Mouse (Mus musculus) cortical plate, adult 2 months (tissue): ENCODE measurements around the gene Mdh2. TPM values are rescaled to one million over a fixed set of nuclear protein-coding genes. Genes with fewer than 3 reads are reported as not detected.
A peak's percentile ranks its signal among the peaks of the same experiment; 100 is the strongest.

Experiments used
- H3K27ac ChIP-seq: fragments of 200-500 bp; 2 replicates; pipeline ENCODE4 v1.5.1; 2012; ENCODE audit warnings: low read length, control low read depth, inconsistent platforms; ENCODE audit not compliant: insufficient read depth
- H3K4me1 ChIP-seq: fragments of 200-500 bp; 2 replicates; pipeline ENCODE4 v1.6.1; 2011; ENCODE audit warnings: low read length; ENCODE audit not compliant: control insufficient read depth, insufficient read depth
- H3K4me3 ChIP-seq: fragments of 200-500 bp; 2 replicates; pipeline ENCODE4 v1.5.1; 2011; ENCODE audit warnings: mild to moderate bottlenecking, low read length, control low read depth; ENCODE audit not compliant: insufficient read depth
- CTCF ChIP-seq: fragments of 200-500 bp; IDR thresholded peaks from 2 replicates; pipeline ENCODE4 v1.5.1; 2011; ENCODE audit warnings: mild to moderate bottlenecking, control low read depth, low read length; ENCODE audit not compliant: insufficient read depth; ENCODE audit errors: extremely low read depth
- POLR2A ChIP-seq: fragments of 200-500 bp; IDR thresholded peaks from 2 replicates; pipeline ENCODE4 v1.6.1; 2011; ENCODE audit warnings: mild to moderate bottlenecking, low read length, control low read depth; ENCODE audit not compliant: insufficient read depth; ENCODE audit errors: extremely low read depth
- polyA plus RNA-seq: library from polyadenylated mRNA; depleted of rRNA; stranded (reverse); fragments of >200 nt; gene quantifications from 2 replicates; pipeline ENCODE4 v1.2.3, GENCODE M21; 2012

The Mdh2 gene
- polyA plus RNA-seq, 1 experiment, result 499 TPM

DNA sequence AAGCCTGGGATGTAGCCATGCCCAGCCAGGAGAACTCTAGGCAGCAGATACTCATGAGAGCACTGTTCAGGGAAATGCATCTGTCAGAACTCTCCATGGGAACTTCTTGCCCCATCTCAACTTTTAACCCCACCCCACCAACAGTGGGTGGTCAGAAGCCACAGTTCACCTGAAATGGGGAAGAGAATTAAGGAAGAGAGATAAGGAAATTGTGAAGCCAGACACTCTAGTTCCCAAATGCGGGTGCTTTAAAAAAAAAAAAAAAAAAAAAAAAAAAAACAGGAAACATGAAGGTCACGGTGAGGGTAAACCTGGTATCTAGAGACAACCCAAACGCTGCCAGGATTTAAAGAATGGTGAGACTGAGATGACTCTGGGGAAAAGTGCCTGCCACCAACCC is 5.8 kb upstream of the Mdh2 start:
- H3K4me3 ChIP-seq, result no peak overlapping the region
- no peak for TF ChIP-seq CTCF
- TF ChIP-seq POLR2A, result no peak
- H3K4me1 ChIP-seq, result peaks cover 1% of the 10 kb centered on the region; the same call in 1 of the 2 replicates
- H3K27ac ChIP-seq, result no peak overlapping the region

DNA sequence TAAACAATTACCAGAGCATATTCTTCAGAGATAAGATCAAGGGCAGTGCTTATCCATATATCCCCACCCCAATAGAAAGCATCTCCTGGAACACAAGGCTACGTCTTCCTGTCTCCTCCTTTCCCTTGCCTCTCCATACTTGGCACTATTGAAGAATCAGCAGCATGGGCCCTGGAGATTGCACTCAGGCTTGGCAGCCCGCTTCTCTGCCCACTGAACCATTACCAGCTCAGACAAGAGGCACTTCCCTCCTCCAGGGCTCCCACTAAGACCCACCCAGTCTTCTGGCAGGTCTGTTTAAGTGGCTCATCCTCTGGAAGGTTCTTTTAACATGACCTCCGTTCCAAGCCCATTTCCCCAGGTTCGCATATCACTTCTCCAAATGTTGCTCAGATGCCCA is 1.7 kb upstream of the Mdh2 start:
- H3K4me3 ChIP-seq, result no peak overlapping the region
- peaks cover 5% of the 10 kb centered on the region; the same call in 1 of the 2 replicates for H3K4me1 ChIP-seq
- no peak overlapping the region for H3K27ac ChIP-seq
- no peak for TF ChIP-seq CTCF
- no peak for TF ChIP-seq POLR2A

DNA sequence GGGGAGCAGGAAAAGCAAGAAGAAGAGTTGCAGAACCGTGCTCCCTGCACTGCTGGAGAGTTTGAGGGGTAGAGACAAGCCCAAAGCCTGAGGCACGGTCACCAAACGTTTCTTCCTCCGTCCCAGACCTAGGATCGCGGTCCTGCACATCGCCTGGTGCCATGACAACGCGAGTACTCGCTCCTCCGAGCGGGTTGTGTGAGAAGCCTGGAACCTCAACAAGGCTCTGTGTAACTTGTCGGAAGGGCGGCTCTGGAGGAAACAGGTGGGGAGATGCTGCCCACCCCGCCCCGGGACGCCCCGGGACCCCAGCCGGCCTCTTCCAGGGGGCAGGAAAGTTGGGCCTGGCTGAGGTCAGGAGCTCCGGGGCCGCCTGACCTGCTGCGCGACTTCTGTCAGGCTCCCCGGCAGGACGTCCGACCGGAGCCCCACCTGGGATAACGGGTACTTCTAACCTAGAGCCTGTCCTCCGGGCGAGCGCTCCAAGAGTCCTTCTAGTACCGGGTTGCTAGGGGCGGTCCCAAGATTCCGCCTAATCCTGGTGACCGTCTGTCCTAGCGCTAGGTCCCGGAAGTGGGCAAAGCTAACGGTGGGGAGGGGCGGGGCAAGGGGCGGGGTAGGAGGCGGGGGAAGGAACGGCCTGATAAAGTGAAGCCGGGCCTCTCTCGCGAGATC is 347 bp upstream of the Mdh2 start, which contains the start of gene Styxl1:
Styxl1 (minus strand) TSS at position 590 of the 675 bp plus-strand sequence.
- TF ChIP-seq POLR2A (no peak), CTCF (no peak)
- H3K4me1 ChIP-seq, result peaks cover 5% of the 10 kb centered on the region; the same call in 1 of the 2 replicates
- peak within 1 kb of the TSS; percentile 92 for H3K4me3 ChIP-seq
- peak within 1 kb of the TSS; percentile 84 for H3K27ac ChIP-seq

DNA sequence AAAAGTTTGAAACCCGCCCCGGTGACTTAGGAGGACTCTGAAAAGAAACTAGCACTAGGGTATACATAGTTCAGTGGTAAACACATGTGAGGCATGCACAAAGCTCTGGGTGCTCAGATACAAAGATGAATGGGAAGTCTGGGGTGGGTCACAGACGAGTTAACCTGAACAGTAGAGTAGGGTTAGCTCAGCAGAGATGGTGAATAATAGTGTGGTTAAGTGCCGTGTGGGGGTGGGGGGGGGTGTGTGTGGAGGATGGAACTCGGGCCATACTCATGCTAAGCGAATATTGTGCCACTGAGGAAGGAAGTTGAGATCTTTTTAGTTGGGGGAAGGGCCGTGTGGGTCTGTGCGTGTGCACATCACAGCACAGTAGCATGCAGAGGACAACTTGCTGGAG is 2.1 kb downstream of the Mdh2 start:
- no peak for TF ChIP-seq CTCF
- H3K4me3 ChIP-seq, result no peak overlapping the region
- peaks cover 5% of the 10 kb centered on the region; the same call in 1 of the 2 replicates for H3K4me1 ChIP-seq
- no peak overlapping the region for H3K27ac ChIP-seq

DNA sequence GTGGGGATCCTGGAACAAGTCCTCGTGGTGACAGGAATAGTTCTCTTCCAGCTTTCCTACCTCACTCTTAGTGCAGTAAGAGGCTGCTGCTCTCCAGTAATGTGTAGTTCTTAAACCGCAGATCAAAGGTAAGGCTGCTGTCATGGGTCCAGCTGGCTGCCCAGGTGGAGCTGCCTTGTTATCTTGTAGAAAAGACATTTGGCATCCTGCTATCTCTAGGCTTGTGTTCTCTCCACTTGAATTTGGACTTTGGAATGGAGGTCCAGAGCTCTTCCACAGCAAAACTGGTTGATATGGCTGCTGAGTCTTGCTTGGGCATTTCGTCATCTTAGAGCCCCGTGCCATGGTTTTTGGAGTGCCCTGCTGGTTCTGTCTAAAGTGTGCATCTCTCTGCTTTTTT is 4.6 kb downstream of the Mdh2 start:
- Histone ChIP-seq H3K4me1 (peaks cover 3% of the 10 kb centered on the region; the same call in 1 of the 2 replicates), H3K27ac (no peak overlapping the region), H3K4me3 (no peak overlapping the region)
- TF ChIP-seq CTCF (no peak), POLR2A (no peak)

DNA sequence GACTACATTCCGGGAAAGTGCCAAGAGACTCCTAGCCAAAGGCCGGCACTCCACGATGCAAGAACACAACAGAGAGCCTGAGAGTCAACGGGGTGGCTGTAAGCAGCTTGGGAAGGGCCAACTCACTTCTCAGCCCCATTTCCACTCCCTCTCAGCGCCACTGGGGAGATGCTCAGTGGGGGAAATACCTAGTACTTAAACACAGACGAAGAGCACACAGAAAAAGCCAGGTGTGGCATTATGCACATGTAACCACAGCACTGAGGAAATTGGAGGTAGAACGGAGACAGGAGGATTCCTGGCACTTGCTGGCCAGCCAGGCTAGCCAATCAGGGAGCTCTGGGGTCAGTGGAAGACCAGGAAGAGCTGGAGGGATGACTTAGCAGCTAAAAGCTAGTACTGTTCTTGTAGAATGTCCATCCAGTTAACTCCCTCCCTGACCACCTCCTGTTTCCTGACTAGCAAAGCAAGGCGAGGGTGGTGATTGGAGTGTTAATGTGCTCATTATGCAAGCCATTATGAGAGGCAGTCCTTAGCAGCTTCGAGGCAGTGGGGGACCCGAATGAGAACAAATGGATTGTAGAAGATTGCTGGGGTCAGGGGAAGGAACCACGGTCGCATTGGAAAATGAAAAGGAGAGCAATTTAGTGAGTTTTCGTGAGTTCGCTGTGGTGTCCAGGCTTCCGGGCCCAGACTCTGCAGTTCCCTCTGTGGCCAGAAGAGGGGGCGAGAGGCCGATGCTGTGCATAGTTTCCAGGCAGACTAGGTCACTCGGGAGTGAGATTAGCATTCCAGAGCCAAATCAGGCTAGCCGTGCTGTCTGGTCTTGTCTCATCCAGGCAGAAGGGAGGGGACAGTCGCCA is 15.9 kb downstream of the Mdh2 start:
- Histone ChIP-seq H3K4me3 (0 out of 2 replicates have a peak overlapping the region, but pooled peaks have one; percentile 2), H3K27ac (no peak overlapping the region)
- TF ChIP-seq CTCF (peak; percentile 94), POLR2A (no peak)

DNA sequence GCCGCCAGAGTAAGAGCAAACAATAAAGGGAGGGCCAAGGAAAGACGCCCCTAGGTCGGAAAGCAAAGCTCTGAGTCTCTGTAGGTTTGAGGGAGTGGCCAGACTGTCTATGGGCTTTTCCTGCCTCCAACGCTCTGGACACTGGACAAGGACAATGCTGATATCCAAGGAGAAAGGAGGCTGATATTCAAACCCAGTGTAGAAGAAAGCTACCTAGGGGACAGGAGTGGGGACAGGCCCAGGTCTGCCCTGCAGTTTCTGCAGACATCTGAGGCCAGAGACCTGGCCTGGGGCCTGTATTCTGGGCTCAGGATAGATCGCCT is 16.5 kb downstream of the Mdh2 start:
- no peaks in the 10 kb centered on the region for H3K4me1 ChIP-seq
- no peak for TF ChIP-seq POLR2A
- TF ChIP-seq CTCF, result no peak
- no peak overlapping the region for H3K4me3 ChIP-seq
- H3K27ac ChIP-seq, result no peak overlapping the region

More for the DNA sequence above, 15.9 kb downstream of the Mdh2 start:
- H3K4me1 ChIP-seq, result no peaks in the 10 kb centered on the region

DNA sequence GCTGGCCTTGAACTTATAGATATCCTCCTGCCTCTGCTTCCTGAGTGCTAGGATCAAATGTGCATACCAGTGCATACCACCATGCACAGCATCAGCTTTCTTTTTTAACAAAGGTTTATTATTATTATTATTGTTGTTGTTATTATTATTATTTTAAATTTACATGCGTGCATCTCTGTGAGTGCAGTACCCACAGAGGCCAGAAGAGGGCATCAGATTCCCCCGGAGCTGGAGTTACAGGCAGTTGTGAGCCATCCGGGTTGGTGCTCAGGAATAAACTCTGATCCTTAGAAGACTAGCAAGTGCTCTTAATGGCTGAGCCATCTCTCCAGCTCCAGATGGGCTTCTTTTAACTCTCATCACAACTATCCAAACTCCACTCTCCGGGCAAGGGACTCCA is 21.5 kb downstream of the Mdh2 start:
- H3K27ac ChIP-seq, result no peak overlapping the region
- no peak for TF ChIP-seq POLR2A
- TF ChIP-seq CTCF, result peak; percentile 35; the same call in 1 of the 2 replicates
- H3K4me3 ChIP-seq, result no peak overlapping the region
- no peaks in the 10 kb centered on the region; the same call in 1 of the 2 replicates for H3K4me1 ChIP-seq

DNA sequence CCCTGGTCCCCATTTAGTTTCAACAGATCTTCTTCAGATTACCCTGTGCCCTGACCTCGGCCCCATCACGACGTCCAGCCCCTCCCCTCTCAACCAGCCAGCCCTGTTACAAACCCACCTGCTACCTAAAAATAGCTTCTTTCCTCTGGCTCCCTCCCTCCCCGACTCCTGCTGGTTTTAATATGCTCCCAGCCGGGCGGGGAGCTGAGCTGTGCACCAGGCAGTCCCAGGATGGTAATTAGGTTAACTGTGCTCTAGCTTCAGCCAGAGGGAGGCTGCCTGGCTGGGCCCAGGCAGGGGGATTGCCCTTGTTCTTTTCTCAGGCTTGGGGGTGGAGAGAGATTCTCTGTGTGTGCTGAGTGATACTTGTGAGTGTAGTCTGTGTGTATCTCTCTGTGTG is 22.6 kb downstream of the Mdh2 start:
- no peak for TF ChIP-seq POLR2A
- TF ChIP-seq CTCF, result no peak
- Histone ChIP-seq H3K4me3 (no peak overlapping the region), H3K4me1 (peaks cover 1% of the 10 kb centered on the region), H3K27ac (no peak overlapping the region)
